Mouse (Mus musculus) embryonic fibroblast, embryonic 13.5 days (primary cell): Measurements from ENCODE around the gene Iba57.

Experiments used
- CTCF ChIP-seq: IDR thresholded peaks from 2 replicates; pipeline ENCODE4 v1.5.1; 2011; ENCODE audit warnings: mild to moderate bottlenecking, control low read depth, low read length, moderate library complexity, borderline replicate concordance; ENCODE audit not compliant: insufficient read depth
- POLR2A ChIP-seq: IDR thresholded peaks from 2 replicates; pipeline ENCODE4 v1.6.1; 2011; ENCODE audit warnings: low read depth, mild to moderate bottlenecking, control low read depth, low read length, moderate library complexity

DNA sequence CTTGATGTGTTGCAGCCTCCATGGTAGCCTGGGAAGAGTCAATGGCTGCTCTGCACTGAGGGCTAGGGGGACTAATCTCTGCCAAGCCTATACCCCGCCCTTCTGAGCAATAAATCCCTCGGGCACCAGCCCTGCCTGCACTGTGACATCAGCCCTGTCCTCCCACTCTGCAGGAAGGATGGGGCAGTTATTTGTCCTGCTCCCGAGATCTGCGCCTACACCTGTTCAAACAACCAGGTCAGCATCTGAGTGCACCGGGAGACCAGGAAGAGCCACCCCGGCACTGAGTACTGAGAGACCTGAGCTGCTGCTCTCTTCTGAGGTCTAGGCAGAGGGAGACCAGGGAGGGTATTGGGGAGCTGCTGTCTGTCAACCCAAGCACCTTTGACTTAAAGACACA is 24.2 kb upstream of the Iba57 start:
- no peak for TF ChIP-seq CTCF
- TF ChIP-seq POLR2A: no peak
